Comparison of ENCODE assay signal across 8 mouse cellular contexts in genomic region chr1:179803513-179804139, GRCm38 (mm10). TPM values are rescaled to one million over a fixed set of nuclear protein-coding genes. Genes with fewer than 3 reads are reported as not detected.
A peak's percentile ranks its signal among the peaks of the same experiment; 100 is the strongest.
DNase-seq lines count a peak whose midpoint lies in the region; ATAC-seq and TF ChIP-seq lines count a peak whose summit lies in the region.

Gene Ahctf1 (minus strand): TSS chr1:179803680.

- peak; percentile 93 for TF ChIP-seq POLR2A in olfactory bulb, adult 2 months (IDR thresholded peaks at IDR 0.05; ENCODE audit: insufficient read depth, low read depth, low read length)
- TF ChIP-seq POLR2A in thymus, adult 2 months (IDR thresholded peaks at IDR 0.05; ENCODE audit: control insufficient read depth, extremely low read depth, insufficient read depth, low read length, poor library complexity) = peak; percentile 78

- peaks cover 12% of the 10 kb centered on the region for H3K36me3 ChIP-seq in G1E (replicated peaks)
- H3K36me3 ChIP-seq in forebrain, embryonic 16.5 days (ENCODE audit: control insufficient read depth, insufficient read depth) = peaks cover 3% of the 10 kb centered on the region; the same call in 1 of the 2 replicates
- peaks cover 8% of the 10 kb centered on the region; the same call in 1 of the 2 replicates for H3K36me3 ChIP-seq in lung, embryonic 14.5 days (ENCODE audit: insufficient read depth)
- H3K36me3 ChIP-seq in thymus, adult 2 months (ENCODE audit: control insufficient read depth, insufficient read depth, low read length) = no peaks in the 10 kb centered on the region

- under 1% methylated on average over 56 of the region's 56 CpGs for WGBS in forebrain, embryonic 16.5 days
- WGBS in lung, embryonic 14.5 days = under 1% methylated on average over 56 of the region's 56 CpGs
- under 1% methylated on average over 56 of the region's 56 CpGs for WGBS in olfactory bulb, adult 2 months
- under 1% methylated on average over 56 of the region's 56 CpGs for WGBS in thymus, adult 2 months

- ATAC-seq in G1E (ENCODE audit: extremely low read depth, insufficient number of reproducible peaks, low FRiP score, poor library complexity, severe bottlenecking) = peak; percentile 95
- ATAC-seq in forebrain, embryonic 16.5 days = peak; percentile 99
- ATAC-seq in lung, embryonic 14.5 days (ENCODE audit: insufficient read depth) = peak; percentile 99

- intact Hi-C loops in heart, postnatal 36 days (cut with DNase I) = loop anchor here (2.0 to 10.0 kb wide), 2 partner anchors 41 to 259 kb away; partner anchors contain the start of genes Cnst and Tfb2m

- H3K4me1 ChIP-seq in G1E (ENCODE audit: insufficient read depth, low read depth, low read length) = peaks cover 68% of the 10 kb centered on the region
- peaks cover 17% of the 10 kb centered on the region for H3K4me1 ChIP-seq in forebrain, embryonic 16.5 days (replicated peaks; ENCODE audit: control insufficient read depth, insufficient read depth, low read length)
- peaks cover 7% of the 10 kb centered on the region; the same call in 1 of the 2 replicates for H3K4me1 ChIP-seq in lung, embryonic 14.5 days (ENCODE audit: insufficient read depth)
- H3K4me1 ChIP-seq in olfactory bulb, adult 2 months (ENCODE audit: control insufficient read depth, insufficient read depth, low read length) = peaks cover 2% of the 10 kb centered on the region; the same call in 1 of the 2 replicates
- 0 out of 2 replicates have a peak, but pooled peaks cover 6% of the 10 kb centered on the region for H3K4me1 ChIP-seq in thymus, adult 2 months (replicated peaks; ENCODE audit: control insufficient read depth, insufficient read depth, low read length)

- no peak for TF ChIP-seq CTCF in G1E (IDR thresholded peaks at IDR 0.05; ENCODE audit: low read depth, low read length)
- TF ChIP-seq CTCF in layer of hippocampus, adult 2 months (conservative IDR thresholded peaks at IDR 0.05) = peak; percentile 52
- TF ChIP-seq CTCF in lung, embryonic 14.5 days (IDR thresholded peaks at IDR 0.05; ENCODE audit: low read depth) = peak; percentile 55
- TF ChIP-seq CTCF in olfactory bulb, adult 2 months (IDR thresholded peaks at IDR 0.05; ENCODE audit: insufficient read depth, low read depth, low read length) = no peak
- TF ChIP-seq CTCF in thymus, adult 2 months (IDR thresholded peaks at IDR 0.05; ENCODE audit: borderline replicate concordance, control insufficient read depth, extremely low read depth, insufficient read depth, low read length, poor library complexity) = peak; percentile 47; the same call in 1 of the 2 replicates

- no peaks in the 10 kb centered on the region for H3K9me3 ChIP-seq in G1E (replicated peaks)
- no peaks in the 10 kb centered on the region for H3K9me3 ChIP-seq in forebrain, embryonic 16.5 days (ENCODE audit: control insufficient read depth, low read length)
- H3K9me3 ChIP-seq in lung, embryonic 14.5 days (ENCODE audit: low read depth, low read length) = no peaks in the 10 kb centered on the region

- H3K4me2 ChIP-seq in forebrain, embryonic 16.5 days (ENCODE audit: low read length) = peak within 1 kb of the TSS; percentile 82
- peak within 1 kb of the TSS; percentile 82 for H3K4me2 ChIP-seq in lung, embryonic 14.5 days

- peak within 1 kb of the TSS; percentile 92 for H3K4me3 ChIP-seq in G1E (ENCODE audit: low read depth, low read length)
- peak within 1 kb of the TSS; percentile 93 for H3K4me3 ChIP-seq in forebrain, embryonic 16.5 days (replicated peaks; ENCODE audit: low read length)
- H3K4me3 ChIP-seq in layer of hippocampus, adult 2 months = peak within 1 kb of the TSS; percentile 90
- H3K4me3 ChIP-seq in lung, embryonic 14.5 days (ENCODE audit: low read depth, low read length) = peak within 1 kb of the TSS; percentile 92
- peak within 1 kb of the TSS; percentile 100 for H3K4me3 ChIP-seq in olfactory bulb, adult 2 months (ENCODE audit: insufficient read depth, low read depth, low read length)
- peak within 1 kb of the TSS; percentile 80 for H3K4me3 ChIP-seq in thymus, adult 2 months (ENCODE audit: control insufficient read depth, insufficient read depth, low read length)

- DNase-seq in G1E (ENCODE audit: low spot score) = peak; percentile 93
- DNase-seq in cerebellum, adult 18-20 months = peak; percentile 98
- peak; percentile 98 to 99 for DNase-seq in heart, postnatal 36 days
- DNase-seq in layer of hippocampus, adult 2 months (ENCODE audit: low spot score in 2 of 2) = peak; percentile 98 to 99
- DNase-seq in lung, embryonic 14.5 days = peak; percentile 100
- DNase-seq in thymus, adult 2 months = peak; percentile 91

- H3K27me3 ChIP-seq in G1E (ENCODE audit: insufficient read depth, low read length) = no peaks in the 10 kb centered on the region
- no peaks in the 10 kb centered on the region for H3K27me3 ChIP-seq in forebrain, embryonic 16.5 days (replicated peaks; ENCODE audit: control insufficient read depth, insufficient read depth, low read length)
- H3K27me3 ChIP-seq in lung, embryonic 14.5 days (ENCODE audit: insufficient read depth, low read length) = no peaks in the 10 kb centered on the region
- no peaks in the 10 kb centered on the region for H3K27me3 ChIP-seq in thymus, adult 2 months (ENCODE audit: control insufficient read depth, insufficient read depth, low read length)

- peak within 1 kb of the TSS; percentile 89 for H3K9ac ChIP-seq in forebrain, embryonic 16.5 days (replicated peaks; ENCODE audit: low read depth, low read length)
- peak within 1 kb of the TSS; percentile 96 for H3K9ac ChIP-seq in lung, embryonic 14.5 days

- peak within 1 kb of the TSS; percentile 97 for H3K27ac ChIP-seq in forebrain, embryonic 16.5 days (ENCODE audit: low read length)
- H3K27ac ChIP-seq in layer of hippocampus, adult 2 months = peak within 1 kb of the TSS; percentile 97
- peak within 1 kb of the TSS; percentile 99 for H3K27ac ChIP-seq in lung, embryonic 14.5 days (ENCODE audit: low read depth)
- H3K27ac ChIP-seq in olfactory bulb, adult 2 months (ENCODE audit: insufficient read depth, low read depth, low read length) = peak within 1 kb of the TSS; percentile 93
- H3K27ac ChIP-seq in thymus, adult 2 months (ENCODE audit: control insufficient read depth, insufficient read depth, low read length) = peak within 1 kb of the TSS; percentile 58

RNA-seq across cellular contexts. Expression of gene Ahctf1, which starts in this region (rescaled TPM):
- 109 and 113 TPM in 2 replicates for total RNA-seq in G1E (2014; fragmentation: Nextera tagmentation)
- 68.9 and 74.7 TPM in 2 replicates for total RNA-seq in G1E (2017)
- polyA plus RNA-seq in G1E (2012) = 22.4 and 27.5 TPM in 2 replicates
- 19.9 and 20.1 TPM in 2 replicates for polyA plus RNA-seq in forebrain, embryonic 16.5 days (2015; fragmentation: Nextera tagmentation; extraction: Ambion mirVana)
- 10 to 100 TPM; 19.4 to 21.8 TPM for total RNA-seq in heart, postnatal 36 days (2021)
- total RNA-seq in layer of hippocampus, adult 2 months (2021) = 10 to 100 TPM; 40.0 to 41.8 TPM
- 35.5 and 36.6 TPM in 2 replicates for polyA plus RNA-seq in lung, embryonic 14.5 days (2014; fragmentation: Nextera tagmentation; extraction: Ambion mirVana)
- not detected in 2 replicates for polyA plus RNA-seq in olfactory bulb, adult 2 months (2012; ENCODE audit: insufficient read depth, insufficient read length, low replicate concordance, missing spikeins)
- polyA plus RNA-seq in thymus, adult 2 months (2012; rRNA removed) = 10.6 and 10.7 TPM in 2 replicates

Comparison
In these comparisons a context has a peak if more than half of its experiments do, and no peak if none do; other contexts are left out.
1. Peak in every context shown above with its lines: DNase-seq, ATAC-seq, H3K4me3 ChIP-seq and H3K27ac ChIP-seq.
2. CTCF ChIP-seq: peak in layer of hippocampus, adult 2 months (single experiment), lung, embryonic 14.5 days (single experiment) and thymus, adult 2 months (single experiment); none in G1E (single experiment) and olfactory bulb, adult 2 months (single experiment).